Mouse (Mus musculus) forebrain, embryonic 10.5 days (tissue): Measurements from ENCODE around the gene Gm45194. TPM values are rescaled to one million over a fixed set of nuclear protein-coding genes. Genes with fewer than 3 reads are reported as not detected.

Source experiments
- polyA plus RNA-seq: library from polyadenylated mRNA; unstranded; fragments of >200 nt; fragmentation: Nextera tagmentation; extraction: Ambion mirVana; gene quantifications from 2 replicates; pipeline ENCODE4 v1.2.1, GENCODE M21; 2016

Gm45194 gene
- polyA plus RNA-seq, 1 experiment from 2014 or later, result 1.0 TPM

Other genes with a start within 250 kb of the Gm45194 start
- gene Hdx, start 194.3 kb upstream of the Gm45194 start, polyA plus RNA-seq, result 1.7 and 1.8 TPM in 2 replicates
- gene Tex16, start 119.6 kb downstream of the Gm45194 start, polyA plus RNA-seq, result 0.53 and 1.8 TPM in 2 replicates